Mouse (Mus musculus) MEL-GATA-1-ER (cell line): Measurements from ENCODE around the gene Ldlrad3.

ENCODE experiments used
- DNase-seq: peaks from one replicate; pipeline ENCODE4 v3.0.0-alpha.2; 2012; ENCODE audit warnings: low read depth; ENCODE audit errors: extremely low read depth

Gene Ldlrad3

GRCm38 (mm10) chr2:102185951-102186561 lies at the start of gene Ldlrad3:
TSS of gene Ldlrad3 (minus strand) at chr2:102186385.
- DNase-seq = no peak

GRCm38 (mm10) chr2:102231470-102231869 lies 45.3 kb upstream of the Ldlrad3 start:
- DNase-seq = no peak

DNA sequence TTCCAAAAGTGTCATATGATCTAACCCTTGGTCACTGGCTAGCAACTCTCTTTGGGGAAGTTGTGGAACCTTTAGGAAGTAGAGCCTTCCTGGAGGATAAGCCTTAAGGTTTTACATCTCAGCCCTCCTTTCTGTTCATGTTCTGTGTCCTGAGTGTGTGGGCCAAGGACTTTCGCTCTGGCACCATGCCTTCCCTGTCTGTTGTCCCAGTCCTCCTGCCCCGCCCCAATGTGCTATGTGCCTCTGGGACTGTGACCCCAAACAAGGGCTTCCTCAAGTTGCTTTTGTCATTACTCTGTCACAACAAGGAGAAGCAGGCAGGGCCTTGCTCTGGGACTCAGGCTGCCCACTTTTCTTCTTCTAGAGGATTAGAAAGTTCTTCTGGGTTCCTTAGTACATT lies 42.9 kb upstream of the Ldlrad3 start:
- DNase-seq = no peak

DNA sequence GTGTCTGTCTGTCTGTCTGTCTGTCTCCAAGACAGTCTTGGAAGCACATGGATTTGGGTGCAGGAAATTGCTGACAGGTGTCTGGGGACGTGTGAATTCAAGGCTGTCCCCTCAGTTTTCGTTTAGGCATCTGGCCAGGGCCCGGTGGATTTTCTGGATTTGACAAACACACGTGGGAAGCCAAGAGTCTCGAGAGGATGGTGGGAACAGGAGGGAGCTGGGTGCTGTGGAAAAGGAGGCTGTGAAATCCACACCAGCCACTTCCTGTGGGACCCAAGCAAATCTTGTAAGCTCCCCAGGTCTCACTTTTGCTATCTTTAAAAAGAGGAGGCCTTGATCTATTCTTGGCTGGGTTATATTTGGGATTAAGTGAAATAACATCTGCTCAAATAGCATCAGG lies 42.1 kb upstream of the Ldlrad3 start:
- DNase-seq = no peak

GRCm38 (mm10) chr2:102227839-102228238 lies 41.7 kb upstream of the Ldlrad3 start:
- DNase-seq = no peak

- DNase-seq = no peak
Measured at GRCm38 (mm10) chr2:102226274-102226673, 40.1 kb upstream of the Ldlrad3 start.

DNA sequence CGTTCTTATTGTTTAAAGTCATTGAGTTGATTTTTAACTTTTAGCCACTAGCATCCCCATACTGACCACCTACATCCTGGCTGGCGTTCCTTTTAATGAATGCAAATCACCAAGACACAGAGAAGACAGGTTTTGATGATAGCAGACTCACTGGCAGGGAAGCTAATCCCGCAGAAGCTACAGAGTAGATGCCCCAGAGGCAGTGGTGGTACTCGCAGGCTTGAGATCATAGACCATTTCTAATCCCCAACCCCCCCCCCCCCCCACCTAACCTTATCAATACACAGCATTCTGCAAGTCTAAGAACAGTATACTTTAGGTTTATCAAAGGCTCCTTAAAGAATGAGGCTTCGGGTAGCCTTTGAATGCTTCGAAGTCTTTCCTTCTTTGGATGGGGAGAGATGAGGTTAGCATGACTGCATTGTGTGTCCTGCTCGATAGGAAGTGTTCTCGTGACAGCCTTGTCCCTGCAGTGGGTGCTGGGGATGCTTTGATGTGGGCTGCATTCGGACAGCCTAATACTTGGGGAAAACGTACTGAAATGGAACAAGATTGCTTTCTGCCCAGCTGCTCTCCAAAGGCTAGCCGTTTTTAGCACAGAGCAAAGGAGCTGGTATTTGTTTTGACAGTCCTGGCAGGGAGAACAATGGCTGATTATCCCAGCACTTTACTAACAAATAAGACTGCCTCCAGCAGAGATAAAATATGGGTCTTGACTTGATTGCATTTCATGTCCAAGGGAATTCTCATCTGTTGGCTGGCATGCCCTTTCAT lies 37.4 kb upstream of the Ldlrad3 start:
- DNase-seq = no peak

GRCm38 (mm10) chr2:102222749-102223148 lies 36.6 kb upstream of the Ldlrad3 start:
- DNase-seq = no peak

- no peak for DNase-seq
Measured at GRCm38 (mm10) chr2:102216817-102217216, 30.6 kb upstream of the Ldlrad3 start.

DNA sequence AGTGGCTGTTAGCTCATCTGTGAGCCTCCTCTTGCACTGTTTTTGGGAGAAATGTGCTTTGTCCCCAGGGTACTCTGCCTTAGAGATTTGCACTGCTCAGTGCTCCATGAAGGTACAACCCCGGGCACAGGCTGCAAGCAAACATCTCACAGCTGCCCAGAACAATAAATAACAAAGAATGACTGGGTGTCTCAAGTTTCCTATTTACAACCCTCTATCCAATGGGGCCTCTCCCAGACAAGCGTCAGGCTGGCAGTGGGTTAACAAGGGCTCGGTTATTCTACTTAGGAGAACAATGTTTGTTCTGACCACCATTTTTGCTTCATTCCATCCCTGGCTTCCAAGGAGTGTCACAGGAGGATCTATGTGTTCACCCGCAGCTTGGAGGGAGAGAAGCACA lies 25.9 kb upstream of the Ldlrad3 start:
- no peak for DNase-seq

- DNase-seq = no peak
Measured at GRCm38 (mm10) chr2:102205672-102206399, 19.7 kb upstream of the Ldlrad3 start.

DNA sequence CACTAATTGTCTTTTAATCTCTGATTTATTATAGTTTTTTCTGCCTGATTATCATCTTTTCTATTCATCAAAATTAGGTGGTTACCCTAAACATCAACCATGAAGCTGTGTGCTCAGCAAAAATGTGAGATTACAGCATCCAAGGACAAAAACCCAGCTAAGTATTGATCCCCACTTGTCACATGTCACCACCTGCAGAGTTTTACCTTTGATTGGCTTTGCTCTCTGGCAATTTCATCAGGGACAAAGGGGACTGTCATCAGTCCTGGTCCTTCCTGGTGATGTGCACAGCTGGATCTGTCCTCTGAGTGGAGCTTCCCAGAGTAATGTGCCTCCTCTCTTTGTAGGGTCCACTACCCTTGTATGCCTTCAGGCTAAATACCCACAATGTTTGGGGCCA lies 17.3 kb upstream of the Ldlrad3 start:
- DNase-seq = no peak

DNA sequence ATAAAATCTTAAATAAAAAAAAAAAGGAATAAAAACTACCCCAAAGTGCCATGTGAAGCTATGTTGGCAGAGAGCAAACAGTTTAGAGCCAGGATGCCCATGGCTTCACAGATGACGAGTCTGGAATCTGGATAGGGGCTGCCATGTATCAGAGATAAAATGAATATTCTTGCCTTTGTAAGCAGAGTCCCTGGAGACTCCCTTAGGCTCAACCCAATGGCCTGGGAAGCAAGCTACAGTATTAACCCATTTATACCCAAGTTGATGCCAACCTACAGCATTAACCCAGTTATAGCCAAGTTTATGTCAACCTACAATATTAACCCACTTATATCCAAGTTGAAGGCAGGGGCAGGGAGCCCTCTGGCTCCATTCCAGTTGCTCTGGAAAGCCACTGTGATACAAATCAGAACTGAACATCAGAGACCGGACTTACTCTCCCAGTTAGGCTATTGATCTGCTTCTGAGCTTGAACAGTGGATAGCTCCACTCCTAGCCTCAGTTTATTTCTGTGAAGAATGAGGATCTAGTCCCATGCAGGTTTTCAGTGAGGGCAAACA lies 16.1 kb upstream of the Ldlrad3 start:
- DNase-seq = no peak

DNA sequence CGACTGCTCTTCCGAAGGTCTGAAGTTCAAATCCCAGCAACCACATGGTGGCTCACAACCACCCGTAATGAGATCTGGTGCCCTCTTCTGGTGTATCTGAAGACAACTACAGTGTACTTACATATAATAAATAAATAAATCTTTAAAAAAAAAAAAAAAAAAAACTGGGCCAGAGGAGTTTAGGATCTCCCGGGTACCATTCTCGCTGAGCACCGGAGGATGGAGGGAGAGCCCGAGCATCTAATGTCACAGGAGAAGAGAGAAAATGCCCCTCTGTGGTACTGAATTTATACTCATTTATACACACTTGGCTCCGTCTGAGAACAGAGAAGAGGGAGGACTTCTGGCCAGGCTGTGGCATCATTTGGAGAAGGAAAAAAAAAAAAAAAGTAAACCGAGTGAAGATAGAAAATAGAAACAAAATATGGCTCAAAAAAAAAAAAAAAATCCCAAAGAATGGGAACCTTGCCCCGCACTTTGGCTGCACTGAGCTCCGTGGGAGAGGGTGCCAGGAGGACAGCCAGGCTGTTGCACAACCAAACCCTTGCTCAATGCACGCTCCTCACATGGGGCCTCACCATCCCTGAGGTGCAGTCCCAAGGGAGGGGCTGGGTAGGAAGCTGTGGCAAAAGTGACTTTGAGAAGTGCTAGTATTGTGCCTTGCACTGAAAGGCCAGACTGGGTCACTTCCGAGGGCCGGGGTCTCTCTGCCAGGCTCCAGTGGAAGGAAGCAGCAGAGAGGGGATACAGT lies 15.2 kb upstream of the Ldlrad3 start:
- DNase-seq = no peak

DNA sequence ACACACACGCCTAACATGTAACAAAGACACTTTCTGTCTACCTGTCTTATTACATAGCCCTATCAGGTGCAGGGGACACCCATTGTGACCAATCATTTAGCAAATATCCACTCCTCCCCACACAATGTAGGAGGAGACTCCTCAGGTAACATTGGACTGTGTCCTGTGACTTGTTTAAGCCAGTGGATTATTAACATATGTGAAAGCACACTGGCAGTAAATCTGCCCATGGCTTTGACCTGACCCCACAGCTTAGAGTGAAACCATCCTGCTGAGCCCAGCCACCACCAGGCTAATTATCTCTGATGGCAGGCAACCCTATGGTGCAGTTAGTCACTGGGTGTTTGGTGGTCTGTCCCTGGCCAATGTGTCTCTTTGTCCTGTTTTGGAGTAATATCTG lies 11.1 kb upstream of the Ldlrad3 start:
- no peak for DNase-seq

- no peak for DNase-seq
Measured at GRCm38 (mm10) chr2:102196709-102197108, 10.5 kb upstream of the Ldlrad3 start.

DNA sequence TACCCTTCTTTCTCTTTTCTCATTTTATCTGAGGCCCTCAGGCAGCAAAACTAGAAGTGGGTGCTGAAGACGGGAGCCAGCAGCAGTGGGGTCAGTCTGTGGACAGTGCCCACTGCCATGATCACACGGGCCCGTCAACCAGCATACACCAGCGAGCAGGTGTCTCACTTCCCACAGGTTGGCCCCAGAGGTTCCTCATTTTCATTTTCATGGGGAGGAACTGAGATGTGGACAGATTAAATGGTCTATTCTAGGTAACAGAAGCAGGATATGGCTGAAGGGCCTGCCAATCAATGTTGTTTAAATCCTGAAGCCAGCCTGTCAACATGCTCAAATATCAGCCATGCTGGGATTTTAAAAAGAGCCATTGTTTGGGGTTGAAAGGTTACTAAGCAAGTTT lies 9.3 kb upstream of the Ldlrad3 start:
- no peak for DNase-seq

- DNase-seq = peak; percentile 91
Measured at GRCm38 (mm10) chr2:102194247-102194646, 8.1 kb upstream of the Ldlrad3 start.

DNA sequence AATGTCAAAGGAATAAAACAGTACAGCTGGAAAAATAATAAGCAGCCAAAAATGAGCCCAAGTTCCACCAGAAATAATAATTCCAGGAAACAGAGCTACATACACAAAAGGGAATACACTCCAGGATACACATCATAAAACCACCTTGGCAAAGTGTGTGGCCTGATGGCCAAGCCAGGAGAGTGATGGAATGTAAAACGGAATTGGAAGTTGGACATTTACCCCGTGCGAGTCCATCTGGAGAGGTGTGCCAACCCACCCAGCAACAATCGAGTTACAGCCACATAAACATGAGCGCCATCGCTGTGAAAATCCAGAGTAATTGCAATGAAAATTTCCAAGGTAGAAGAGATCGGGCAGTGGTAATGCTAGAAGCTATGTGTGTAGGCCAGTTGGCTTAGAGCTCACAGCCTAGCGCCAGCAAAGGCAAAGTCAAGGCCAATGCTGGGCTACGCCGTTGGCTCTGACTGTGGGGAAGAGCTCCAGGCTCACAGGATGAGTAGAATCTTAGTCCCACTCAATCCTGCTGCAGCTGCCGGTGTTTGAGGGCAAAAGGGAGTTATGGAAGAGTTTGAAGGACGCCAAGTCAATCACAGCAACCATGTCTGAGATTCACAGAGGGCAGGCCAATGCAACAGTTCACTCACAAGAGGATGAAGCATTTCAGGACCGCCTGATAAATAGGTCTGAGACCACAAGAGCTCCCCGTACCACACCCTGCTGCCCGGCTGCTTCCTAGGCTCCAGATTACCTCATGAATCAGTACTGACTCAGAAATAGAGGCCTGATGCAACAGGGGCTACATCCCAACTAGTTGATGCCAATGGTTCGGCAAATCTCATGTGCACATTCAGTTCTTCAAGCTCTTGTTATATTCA lies 7.0 kb upstream of the Ldlrad3 start:
- no peak for DNase-seq

DNA sequence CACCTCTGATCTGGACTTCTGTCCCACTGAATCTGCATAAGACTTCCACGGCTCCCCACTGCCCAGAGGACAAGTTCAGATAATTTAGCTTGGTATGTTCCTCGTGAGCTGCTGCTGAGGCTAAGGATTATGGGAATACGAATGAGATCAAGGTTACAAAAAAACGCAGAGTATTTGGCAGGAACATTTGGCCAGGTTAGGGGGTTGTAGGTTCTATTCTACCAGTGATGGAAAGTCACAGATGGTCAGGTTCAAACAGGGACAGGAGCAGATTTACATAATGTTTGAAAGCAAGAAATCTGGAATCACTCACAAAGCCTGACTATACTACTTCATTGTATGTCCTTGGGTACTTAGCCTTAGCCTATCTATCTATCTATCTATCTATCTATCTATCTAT lies 5.6 kb upstream of the Ldlrad3 start:
- no peak for DNase-seq
